Mouse (Mus musculus): Measurements from ENCODE around the gene Retreg3.
"Not testable (repeated sequence)": the region's sequence is repeated elsewhere in the genome, so short reads cannot be mapped to it uniquely, and the experiment has no call there.

- TF ChIP-seq POLR2A (IDR thresholded peaks at IDR 0.05; ENCODE audit: borderline replicate concordance, insufficient read depth, low read length); CTCF (IDR thresholded peaks at IDR 0.05; ENCODE audit: borderline replicate concordance, insufficient read depth, low read depth, low read length): not testable (repeated sequence)
Measured at GRCm38 (mm10) chr11:101160151-101160550, 40.5 kb upstream of the Retreg3 start.

All from cerebellum, adult 2 months (tissue).